Mouse (Mus musculus) myocyte (in vitro differentiated cells): ENCODE measurements around the gene Krtap28-13.

Experiments used
- E2F4 ChIP-seq: IDR thresholded peaks from one replicate; pipeline ENCODE4 v1.6.1; 2011; ENCODE audit warnings: mild to moderate bottlenecking, control low read depth, moderate library complexity; ENCODE audit not compliant: insufficient read depth
- POLR2A ChIP-seq: IDR thresholded peaks from one replicate; pipeline ENCODE4 v1.6.1; 2011; ENCODE audit warnings: low read depth, mild to moderate bottlenecking, control low read depth, moderate library complexity; ENCODE audit not compliant: insufficient read length
- POLR2AphosphoS2 ChIP-seq: IDR thresholded peaks from one replicate; pipeline ENCODE4 v1.6.1; 2011; ENCODE audit warnings: low read depth, control low read depth; ENCODE audit not compliant: insufficient read length
- SRF ChIP-seq: IDR thresholded peaks from one replicate; pipeline ENCODE4 v1.6.1; 2011; ENCODE audit warnings: low read depth; ENCODE audit not compliant: control insufficient read depth, insufficient read length
- USF1 ChIP-seq: IDR thresholded peaks from one replicate; pipeline ENCODE4 v1.6.1; 2011; ENCODE audit warnings: low read depth, mild to moderate bottlenecking, control low read depth, moderate library complexity

DNA sequence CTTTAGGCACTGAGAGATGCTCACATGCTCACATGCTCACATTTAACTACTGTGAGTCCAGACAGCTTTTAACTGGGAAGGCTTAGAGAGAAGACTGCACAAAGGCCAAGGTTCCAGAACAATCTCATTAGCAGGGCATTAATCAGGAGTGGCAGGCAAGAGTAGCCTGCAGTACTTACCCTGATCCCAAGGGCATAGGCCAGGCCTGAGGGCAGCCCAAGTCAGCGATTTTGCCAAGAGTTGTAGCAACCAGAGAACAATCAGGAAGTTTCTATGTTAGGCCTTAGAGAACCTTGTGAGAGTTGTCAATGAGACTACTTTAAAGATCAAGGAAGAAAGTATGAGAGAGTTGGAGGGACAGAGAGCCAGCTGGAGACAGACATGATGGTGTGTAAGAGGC, 2.2 kb upstream of the Krtap28-13 start:
- TF ChIP-seq POLR2A (no peak), POLR2AphosphoS2 (no peak), USF1 (no peak), SRF (no peak), E2F4 (no peak)
